Mouse (Mus musculus): ENCODE measurements around the gene Ghrh. TPM values are rescaled to one million over a fixed set of nuclear protein-coding genes. Genes with fewer than 3 reads are reported as not detected.

Gene Ghrh
- polyA plus RNA-seq, 1 experiment = not detected

DNA sequence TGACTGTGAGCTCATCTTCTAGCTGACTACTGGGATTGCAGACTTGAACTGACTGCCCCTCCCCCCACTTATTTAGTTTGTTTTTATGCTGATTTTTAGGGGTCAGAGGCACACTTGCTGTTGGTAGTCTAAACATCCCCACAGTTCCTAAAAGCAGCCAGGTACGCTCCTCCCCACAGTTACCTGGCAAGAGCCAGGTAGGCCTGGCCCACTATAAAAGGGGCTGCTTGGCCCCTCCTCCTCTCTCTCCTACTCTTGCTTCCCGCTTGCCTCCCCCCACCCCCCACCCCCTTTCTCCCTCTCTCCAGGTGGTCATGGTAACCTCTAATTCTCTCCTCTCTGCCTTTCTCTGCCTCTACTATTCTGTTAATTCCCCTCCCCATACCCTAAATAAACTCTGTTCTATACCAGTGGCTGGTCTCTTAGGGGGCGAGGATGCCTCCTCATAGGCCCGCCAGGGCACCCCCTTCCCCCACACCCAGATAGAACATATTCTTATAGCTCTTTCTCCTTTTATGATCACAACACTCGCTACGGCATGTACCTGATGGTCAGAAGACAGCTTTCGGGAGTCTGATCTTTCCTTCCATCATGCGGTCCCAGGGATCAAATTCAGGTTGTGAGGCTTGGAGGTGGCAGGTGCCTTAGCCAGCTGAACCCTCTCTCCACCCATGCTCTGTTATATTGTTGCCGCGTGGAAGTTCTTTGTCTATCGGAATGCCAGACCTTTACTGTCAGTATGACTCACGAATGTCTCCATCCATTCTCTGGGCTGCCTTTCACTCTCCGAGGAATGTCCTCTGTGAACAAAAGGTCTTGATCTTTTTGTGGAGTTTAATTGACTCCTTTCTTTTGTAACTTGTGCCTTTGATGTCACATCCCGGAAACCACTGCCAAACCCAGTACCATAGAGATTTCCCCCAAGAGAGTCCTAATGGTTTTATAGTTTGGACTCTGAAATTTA, 28.8 kb upstream of the Ghrh start:
- Histone ChIP-seq H3K4me3 (ENCODE audit: insufficient read depth, low read length) (no peak overlapping the region; the same call in 1 of the 2 replicates), H3K4me1 (ENCODE audit: control insufficient read depth, insufficient read depth, low read length) (peaks cover 11% of the 10 kb centered on the region), H3K27ac (ENCODE audit: insufficient read depth, low read length) (peak overlapping the region; percentile 78)
- TF ChIP-seq CTCF (IDR thresholded peaks at IDR 0.05; ENCODE audit: borderline replicate concordance, insufficient read depth, low read length) (no peak), POLR2A (IDR thresholded peaks at IDR 0.05; ENCODE audit: low read depth, low read length) (no peak)

DNA sequence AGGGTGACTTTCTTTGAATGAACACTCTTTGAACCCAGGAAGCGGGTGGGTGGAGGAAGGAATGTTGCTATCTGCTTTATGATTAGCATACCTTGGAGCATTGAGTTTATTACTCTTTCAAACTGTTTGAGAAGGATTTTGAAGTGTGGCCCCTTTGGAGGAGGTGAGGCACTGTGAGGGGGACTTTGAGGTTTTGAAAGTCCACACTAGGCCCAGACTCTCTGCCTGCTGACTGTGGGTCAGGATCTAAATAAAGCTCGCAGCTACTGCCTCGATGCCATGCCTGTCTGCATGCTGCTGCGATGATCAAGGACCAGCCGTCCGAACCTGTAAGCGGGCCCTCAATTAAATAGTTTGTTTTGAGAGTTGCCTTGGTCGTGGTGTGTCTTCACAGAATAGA, 27.7 kb upstream of the Ghrh start:
- no peak for TF ChIP-seq POLR2A (IDR thresholded peaks at IDR 0.05; ENCODE audit: low read depth, low read length)
- TF ChIP-seq CTCF (IDR thresholded peaks at IDR 0.05; ENCODE audit: borderline replicate concordance, insufficient read depth, low read length) = no peak
- peak overlapping the region; percentile 8; the same call in 1 of the 2 replicates for H3K27ac ChIP-seq (ENCODE audit: insufficient read depth, low read length)
- no peak overlapping the region for H3K4me3 ChIP-seq (ENCODE audit: insufficient read depth, low read length)
- peaks cover 11% of the 10 kb centered on the region for H3K4me1 ChIP-seq (ENCODE audit: control insufficient read depth, insufficient read depth, low read length)

DNA sequence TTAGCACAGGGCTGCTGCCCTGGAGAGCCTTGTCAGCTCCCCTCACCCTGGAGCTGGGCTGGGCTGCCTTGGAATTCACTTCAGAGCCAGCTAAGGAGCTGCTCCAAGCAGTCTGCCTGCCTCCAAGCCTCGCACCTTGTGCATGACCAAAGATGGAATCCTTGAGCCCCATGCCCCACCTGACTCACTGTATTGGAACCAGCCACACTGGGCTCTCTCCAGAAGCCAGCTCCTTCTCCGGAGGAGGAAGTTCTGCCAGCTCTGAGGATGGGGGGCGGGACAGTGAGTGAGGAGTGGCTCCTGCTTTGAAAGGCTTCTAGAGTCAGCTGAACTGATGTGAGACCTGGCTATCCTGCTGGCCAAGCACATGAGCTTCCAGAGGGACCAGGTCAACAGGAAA, 26.4 kb upstream of the Ghrh start:
- Histone ChIP-seq H3K27ac (ENCODE audit: insufficient read depth, low read length) (peak overlapping the region; percentile 85), H3K4me1 (ENCODE audit: control insufficient read depth, insufficient read depth, low read length) (peaks cover 11% of the 10 kb centered on the region), H3K4me3 (ENCODE audit: insufficient read depth, low read length) (no peak overlapping the region)
- TF ChIP-seq CTCF (IDR thresholded peaks at IDR 0.05; ENCODE audit: borderline replicate concordance, insufficient read depth, low read length) (no peak), POLR2A (IDR thresholded peaks at IDR 0.05; ENCODE audit: low read depth, low read length) (peak; percentile 33; the same call in 1 of the 2 replicates)

- H3K4me1 ChIP-seq (ENCODE audit: control insufficient read depth, insufficient read depth, low read length) = 0 out of 2 replicates have a peak, but pooled peaks cover 2% of the 10 kb centered on the region
- TF ChIP-seq POLR2A (IDR thresholded peaks at IDR 0.05; ENCODE audit: low read depth, low read length) = no peak
- no peak for TF ChIP-seq CTCF (IDR thresholded peaks at IDR 0.05; ENCODE audit: borderline replicate concordance, insufficient read depth, low read length)
- no peak overlapping the region for H3K4me3 ChIP-seq (ENCODE audit: insufficient read depth, low read length)
- no peak overlapping the region for H3K27ac ChIP-seq (ENCODE audit: insufficient read depth, low read length)
Observed at GRCm38 (mm10) chr2:157371696-157372095, 24.4 kb upstream of the Ghrh start.

DNA sequence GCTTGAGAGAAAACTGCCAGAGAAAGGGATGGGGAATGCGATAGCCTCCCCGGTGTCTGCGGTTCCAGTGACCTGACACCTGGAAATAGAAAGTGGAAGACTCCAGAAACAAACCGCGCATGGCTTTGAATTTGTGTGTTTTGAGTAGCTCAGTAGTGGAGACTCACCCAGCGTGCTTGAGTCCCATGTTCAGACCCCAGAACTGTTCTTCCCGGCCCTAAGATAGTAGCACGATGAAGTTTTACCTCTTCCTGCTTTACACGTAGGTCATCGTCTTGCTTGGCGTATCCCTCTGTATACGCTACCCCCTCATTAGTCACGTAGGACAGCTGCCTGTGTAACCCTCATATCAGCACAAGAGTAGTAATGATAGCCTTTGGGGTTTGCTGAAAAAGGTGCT, 20.7 kb upstream of the Ghrh start:
- Histone ChIP-seq H3K4me1 (ENCODE audit: control insufficient read depth, insufficient read depth, low read length) (no peaks in the 10 kb centered on the region), H3K4me3 (ENCODE audit: insufficient read depth, low read length) (peak overlapping the region; percentile 95), H3K27ac (ENCODE audit: insufficient read depth, low read length) (peak overlapping the region; percentile 89)
- TF ChIP-seq POLR2A (IDR thresholded peaks at IDR 0.05; ENCODE audit: low read depth, low read length) (no peak; the same call in 1 of the 2 replicates), CTCF (IDR thresholded peaks at IDR 0.05; ENCODE audit: borderline replicate concordance, insufficient read depth, low read length) (no peak)

DNA sequence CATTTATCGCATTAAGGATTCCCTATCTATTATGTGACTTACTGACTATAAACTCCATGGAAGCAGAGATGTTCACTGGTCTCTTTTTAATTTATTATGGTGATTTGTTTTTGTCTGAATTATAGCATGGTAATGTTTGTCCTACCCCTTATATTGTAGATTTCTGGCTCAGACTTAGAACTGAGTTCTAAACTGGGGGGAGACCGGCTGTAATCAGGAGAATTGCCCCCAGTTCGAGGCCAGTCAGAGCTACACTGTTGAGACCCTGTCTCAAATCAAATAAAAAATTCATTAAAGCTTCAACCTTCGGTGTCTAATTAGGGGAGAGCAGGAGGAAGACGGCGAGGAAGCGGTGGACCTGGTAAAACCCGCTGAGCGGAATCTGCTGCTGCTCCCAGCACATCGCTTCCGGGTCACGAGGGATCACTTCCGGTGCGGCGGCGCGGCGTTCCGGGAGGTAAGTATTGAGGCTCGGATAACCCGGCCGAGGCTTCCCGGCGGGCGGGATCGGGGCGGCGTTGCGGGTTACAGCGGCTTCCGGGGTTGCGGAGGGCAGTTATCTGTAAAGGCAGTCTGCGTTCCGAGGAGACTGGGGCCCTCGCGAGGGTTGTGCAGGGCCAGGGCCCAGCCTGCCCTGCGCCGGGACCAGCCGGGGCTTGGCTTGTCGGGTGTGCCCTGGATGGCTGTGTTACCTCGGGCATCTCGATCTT, 20.0 kb upstream of the Ghrh start, which contains the start of gene Manbal:
TSS of gene Manbal (plus strand) at position 411 of the 710 bp plus-strand sequence.
- Histone ChIP-seq H3K4me1 (ENCODE audit: control insufficient read depth, insufficient read depth, low read length) (no peaks in the 10 kb centered on the region), H3K4me3 (ENCODE audit: insufficient read depth, low read length) (peak within 1 kb of the TSS; percentile 95), H3K27ac (ENCODE audit: insufficient read depth, low read length) (peak within 1 kb of the TSS; percentile 89)
- TF ChIP-seq CTCF (IDR thresholded peaks at IDR 0.05; ENCODE audit: borderline replicate concordance, insufficient read depth, low read length) (no peak), POLR2A (IDR thresholded peaks at IDR 0.05; ENCODE audit: low read depth, low read length) (peak; percentile 59)

- no peaks in the 10 kb centered on the region for H3K4me1 ChIP-seq (ENCODE audit: control insufficient read depth, insufficient read depth, low read length)
- H3K4me3 ChIP-seq (ENCODE audit: insufficient read depth, low read length) = no peak overlapping the region
- TF ChIP-seq CTCF (IDR thresholded peaks at IDR 0.05; ENCODE audit: borderline replicate concordance, insufficient read depth, low read length) (no peak), POLR2A (IDR thresholded peaks at IDR 0.05; ENCODE audit: low read depth, low read length) (no peak)
- no peak overlapping the region for H3K27ac ChIP-seq (ENCODE audit: insufficient read depth, low read length)
Observed at GRCm38 (mm10) chr2:157366762-157367161, 19.5 kb upstream of the Ghrh start.

GRCm38 (mm10) chr2:157363031-157363430, 15.7 kb upstream of the Ghrh start:
- Histone ChIP-seq H3K4me3 (ENCODE audit: insufficient read depth, low read length) (no peak overlapping the region), H3K27ac (ENCODE audit: insufficient read depth, low read length) (no peak overlapping the region), H3K4me1 (ENCODE audit: control insufficient read depth, insufficient read depth, low read length) (no peaks in the 10 kb centered on the region)
- TF ChIP-seq POLR2A (IDR thresholded peaks at IDR 0.05; ENCODE audit: low read depth, low read length) = no peak
- TF ChIP-seq CTCF (IDR thresholded peaks at IDR 0.05; ENCODE audit: borderline replicate concordance, insufficient read depth, low read length) = no peak

DNA sequence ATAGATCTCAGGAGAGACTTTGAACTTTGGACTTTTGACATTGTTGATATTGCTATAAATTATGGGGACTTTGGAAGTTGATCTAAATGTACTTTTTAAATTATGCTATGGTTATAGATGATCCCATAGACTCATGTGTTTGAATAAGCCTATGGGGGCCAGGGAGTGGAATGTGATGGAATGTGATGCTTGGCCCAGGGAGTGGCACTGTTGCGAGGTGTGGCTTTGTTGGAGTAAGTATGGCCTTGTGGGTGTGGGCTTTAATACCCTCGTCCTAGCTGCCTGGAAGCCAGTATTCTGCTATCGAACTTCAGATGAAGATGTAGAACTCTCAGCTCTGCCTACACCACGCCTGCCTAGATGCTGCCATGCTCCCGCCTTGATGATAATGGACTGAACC, 12.7 kb upstream of the Ghrh start:
- Histone ChIP-seq H3K27ac (ENCODE audit: insufficient read depth, low read length) (no peak overlapping the region), H3K4me1 (ENCODE audit: control insufficient read depth, insufficient read depth, low read length) (no peaks in the 10 kb centered on the region), H3K4me3 (ENCODE audit: insufficient read depth, low read length) (no peak overlapping the region)
- TF ChIP-seq POLR2A (IDR thresholded peaks at IDR 0.05; ENCODE audit: low read depth, low read length) (no peak), CTCF (IDR thresholded peaks at IDR 0.05; ENCODE audit: borderline replicate concordance, insufficient read depth, low read length) (no peak)
